Comparison of ENCODE assay signal across 29 mouse cellular contexts in genomic region chr17:68264835-68265557, GRCm38 (mm10). TPM values are rescaled to one million over a fixed set of nuclear protein-coding genes. Genes with fewer than 3 reads are reported as not detected.
DNase-seq lines count a peak whose midpoint lies in the region; ATAC-seq and TF ChIP-seq lines count a peak whose summit lies in the region.
"Had no signal": no experiment of that assay in that cellular context is flagged by ENCODE, and none has a peak within 500 bp of the region (broad histone marks: within the 10 kb centered on the region; RNA-seq: fewer than 3 reads in every experiment).

No protein-coding gene starts in this region.

- no peak for TF ChIP-seq EP300 in stomach, postnatal 0 days (optimal IDR thresholded peaks at IDR 0.05)

- H3K4me1 ChIP-seq in stomach, postnatal 0 days (replicated peaks; ENCODE audit: control insufficient read depth, insufficient read depth) = no peaks in the 10 kb centered on the region
- H3K4me1 ChIP-seq: embryonic facial prominence, embryonic 12.5 days; forebrain, embryonic 12.5 days; heart, embryonic 12.5 days had no signal

- peak; percentile 11 to 28 for DNase-seq in left cerebral cortex, adult 18-20 months (ENCODE audit: low spot score in 2 of 2)
- DNase-seq in left cerebral cortex, adult 11 months (ENCODE audit: low spot score) = no peak
- DNase-seq in right cerebral cortex, adult 2 months (ENCODE audit: low spot score in 2 of 2) = peak; percentile 41 to 59
- no peak for DNase-seq in right cerebral cortex, postnatal 14 days
- peak; percentile 8 for DNase-seq in lung, postnatal 10 days
- peak; percentile 57 for DNase-seq in telencephalon, adult 2 months (ENCODE audit: low read depth, low spot score)
- no peak for DNase-seq in stomach, postnatal 0 days (ENCODE audit: low spot score)
- DNase-seq: adrenal gland, adult 2 months; B cell, adult 2 months; cerebellum, adult 2 months; cerebellum, postnatal 25 days; gastrocnemius, postnatal 25 days; heart, adult 18-20 months; heart, postnatal 14 days; kidney, postnatal 25 days; liver had no signal

- no peak for TF ChIP-seq CTCF in stomach, postnatal 0 days (IDR thresholded peaks at IDR 0.05; ENCODE audit: low read depth)

- no peaks in the 10 kb centered on the region for H3K9me3 ChIP-seq in stomach, postnatal 0 days (ENCODE audit: control insufficient read depth, low read length)
- H3K9me3 ChIP-seq: embryonic facial prominence, embryonic 12.5 days; midbrain, embryonic 10.5 days had no signal

- no peak for ATAC-seq in stomach, postnatal 0 days (ENCODE audit: low FRiP score, low TSS enrichment)
- ATAC-seq: intestine, postnatal 0 days; Patski had no signal

- WGBS in stomach, postnatal 0 days = 72% methylated on average over 7 of the region's 7 CpGs

- no peaks in the 10 kb centered on the region for H3K27me3 ChIP-seq in stomach, postnatal 0 days (ENCODE audit: control insufficient read depth, insufficient read depth, low read length)
- H3K27me3 ChIP-seq: CH12.LX; embryonic facial prominence, embryonic 12.5 days; forebrain, embryonic 12.5 days; Patski had no signal

- H3K4me3 ChIP-seq in stomach, postnatal 0 days (ENCODE audit: low read depth, low read length) = no peak overlapping the region
- H3K4me3 ChIP-seq: embryonic facial prominence, embryonic 12.5 days; forebrain, embryonic 12.5 days; heart, embryonic 12.5 days; layer of hippocampus, adult 2 months; midbrain, embryonic 10.5 days had no signal

- no peaks in the 10 kb centered on the region for H3K36me3 ChIP-seq in stomach, postnatal 0 days (ENCODE audit: control insufficient read depth, insufficient read depth, low read length)
- H3K36me3 ChIP-seq: embryonic facial prominence, embryonic 12.5 days; forebrain, embryonic 12.5 days; G1E; heart, embryonic 12.5 days; midbrain, embryonic 10.5 days had no signal

- H3K27ac ChIP-seq in stomach, postnatal 0 days (replicated peaks) = no peak overlapping the region
- H3K27ac ChIP-seq: embryonic facial prominence, embryonic 12.5 days; forebrain, embryonic 12.5 days; layer of hippocampus, adult 2 months; midbrain, embryonic 10.5 days had no signal

- H3K4me2 ChIP-seq in stomach, postnatal 0 days (replicated peaks; ENCODE audit: low read depth) = no peak overlapping the region
- H3K4me2 ChIP-seq: embryonic facial prominence, embryonic 12.5 days; forebrain, embryonic 12.5 days; heart, embryonic 12.5 days had no signal

- H3K9ac ChIP-seq in stomach, postnatal 0 days (ENCODE audit: low read length) = no peak overlapping the region
- H3K9ac ChIP-seq: embryonic facial prominence, embryonic 12.5 days; forebrain, embryonic 12.5 days; heart, embryonic 12.5 days had no signal

RNA-seq across cellular contexts. Expression of gene L3mbtl4, which starts 8.6 kb away (rescaled TPM):
- total RNA-seq in left cerebral cortex, adult 18-20 months (2021) = 1 to 10 TPM; 1.9 to 2.0 TPM
- polyA plus RNA-seq in stomach, postnatal 0 days (2015; fragmentation: Nextera tagmentation; extraction: Ambion mirVana) = 0.04 TPM in 1 of 2 replicates, not detected in the other
- total RNA-seq: CH12.LX; heart, postnatal 14 days had no signal
- polyA plus RNA-seq: G1E; hindbrain, embryonic 11.5 days; liver, embryonic 16.5 days; stomach, embryonic 14.5 days; thymus, postnatal 0 days had no signal

Comparison
In these comparisons a context has a peak if more than half of its experiments do, and no peak if none do; other contexts are left out.
1. DNase-seq: peak in left cerebral cortex, adult 18-20 months (2 of 2), right cerebral cortex, adult 2 months (2 of 2), lung, postnatal 10 days (single experiment) and telencephalon, adult 2 months (single experiment); none in left cerebral cortex, adult 11 months (single experiment), right cerebral cortex, postnatal 14 days (single experiment) and stomach, postnatal 0 days (single experiment).